Mouse (Mus musculus) forebrain, embryonic 10.5 days (tissue): Measurements from ENCODE around the gene 5730522E02Rik. TPM values are rescaled to one million over a fixed set of nuclear protein-coding genes. Genes with fewer than 3 reads are reported as not detected.

Experiments used
- DNase-seq: peaks from one replicate; pipeline ENCODE4 v3.0.0-alpha.2; 2017; ENCODE audit warnings: low spot score; ENCODE audit errors: extremely low spot score
- H3K27ac ChIP-seq: fragments of 300-500 bp; sonication (generic); 2 replicates; pipeline ENCODE4 v1.5.1; 2016; ENCODE audit warnings: mild to moderate bottlenecking
- H3K27me3 ChIP-seq: fragments of 300-500 bp; sonication (generic); 2 replicates; pipeline ENCODE4 v1.6.1; 2016; ENCODE audit warnings: mild to moderate bottlenecking; ENCODE audit not compliant: poor library complexity, severe bottlenecking
- H3K36me3 ChIP-seq: fragments of 300-500 bp; sonication (generic); replicated peaks from 2 replicates; pipeline ENCODE4 v1.6.1; 2016; ENCODE audit warnings: mild to moderate bottlenecking, moderate library complexity
- H3K4me1 ChIP-seq: fragments of 300-500 bp; sonication (generic); 2 replicates; pipeline ENCODE4 v1.6.1; 2016
- H3K4me3 ChIP-seq: fragments of 300-500 bp; sonication (generic); 2 replicates; pipeline ENCODE4 v1.5.1; 2016; ENCODE audit warnings: mild to moderate bottlenecking, moderate library complexity
- H3K9me3 ChIP-seq: fragments of 300-500 bp; sonication (generic); 2 replicates; pipeline ENCODE4 v1.6.1; 2016; ENCODE audit warnings: mild to moderate bottlenecking, moderate library complexity
- WGBS: fragments of 180-500 bp; shearing (Covaris S2); methylation state at CpG from one replicate; pipeline ENCODE4 v1.1.7; 2016; 5-methylcytosine and 5-hydroxymethylcytosine counted together
- polyA plus RNA-seq: library from polyadenylated mRNA; unstranded; fragments of >200 nt; fragmentation: Nextera tagmentation; extraction: Ambion mirVana; gene quantifications from 2 replicates; pipeline ENCODE4 v1.2.1, GENCODE M21; 2016

The 5730522E02Rik gene
- polyA plus RNA-seq, 1 experiment from 2014 or later = 4.9 TPM

GRCm38 (mm10) chr11:25670018-25670417, 540.5 kb downstream of the 5730522E02Rik start:
- WGBS = 73% methylated on average over 4 of the region's 4 CpGs
- no peaks in the 10 kb centered on the region for H3K27me3 ChIP-seq
- no peaks in the 10 kb centered on the region for H3K36me3 ChIP-seq
- H3K4me1 ChIP-seq = peaks cover 3% of the 10 kb centered on the region
- no peaks in the 10 kb centered on the region for H3K9me3 ChIP-seq
- H3K27ac ChIP-seq = no peak overlapping the region
- H3K4me3 ChIP-seq = no peak overlapping the region
- no peak for DNase-seq

GRCm38 (mm10) chr11:25664562-25665104, 545.9 kb downstream of the 5730522E02Rik start:
- Histone ChIP-seq H3K27me3 (no peaks in the 10 kb centered on the region), H3K4me1 (peaks cover 11% of the 10 kb centered on the region), H3K9me3 (no peaks in the 10 kb centered on the region), H3K27ac (no peak overlapping the region), H3K36me3 (no peaks in the 10 kb centered on the region), H3K4me3 (no peak overlapping the region)
- 72% methylated on average over 3 of the region's 3 CpGs for WGBS
- no peak for DNase-seq

GRCm38 (mm10) chr11:25646282-25646681, 564.3 kb downstream of the 5730522E02Rik start:
- 82% methylated on average over 5 of the region's 5 CpGs for WGBS
- Histone ChIP-seq H3K4me1 (peaks cover 18% of the 10 kb centered on the region), H3K36me3 (no peaks in the 10 kb centered on the region), H3K27me3 (peaks cover 14% of the 10 kb centered on the region), H3K27ac (no peak overlapping the region), H3K9me3 (no peaks in the 10 kb centered on the region), H3K4me3 (no peak overlapping the region)
- no peak for DNase-seq

- no peaks in the 10 kb centered on the region for H3K36me3 ChIP-seq
- H3K4me1 ChIP-seq = peaks cover 25% of the 10 kb centered on the region
- WGBS = 57% methylated on average over 22 of the region's 22 CpGs
- peak overlapping the region; percentile 34 for H3K4me3 ChIP-seq
- no peak overlapping the region for H3K27ac ChIP-seq
- H3K9me3 ChIP-seq = no peaks in the 10 kb centered on the region
- peaks cover 14% of the 10 kb centered on the region for H3K27me3 ChIP-seq
- DNase-seq = no peak
Measured at GRCm38 (mm10) chr11:25644767-25645622, 565.6 kb downstream of the 5730522E02Rik start.

GRCm38 (mm10) chr11:25606886-25607285, 603.7 kb downstream of the 5730522E02Rik start:
- Histone ChIP-seq H3K9me3 (no peaks in the 10 kb centered on the region), H3K27me3 (peaks cover 18% of the 10 kb centered on the region), H3K27ac (no peak overlapping the region), H3K4me3 (no peak overlapping the region), H3K36me3 (no peaks in the 10 kb centered on the region), H3K4me1 (peaks cover 11% of the 10 kb centered on the region)
- DNase-seq = no peak
- WGBS = 36% methylated on average over 2 of the region's 2 CpGs

GRCm38 (mm10) chr11:25600030-25600429, 610.5 kb downstream of the 5730522E02Rik start:
- Histone ChIP-seq H3K4me1 (peaks cover 12% of the 10 kb centered on the region), H3K36me3 (no peaks in the 10 kb centered on the region), H3K27ac (no peak overlapping the region), H3K4me3 (no peak overlapping the region), H3K9me3 (no peaks in the 10 kb centered on the region), H3K27me3 (no peaks in the 10 kb centered on the region)
- 84% methylated on average over 5 of the region's 5 CpGs for WGBS
- DNase-seq = no peak

GRCm38 (mm10) chr11:25595303-25595702, 615.3 kb downstream of the 5730522E02Rik start:
- Histone ChIP-seq H3K36me3 (no peaks in the 10 kb centered on the region), H3K4me1 (peaks cover 32% of the 10 kb centered on the region), H3K9me3 (no peaks in the 10 kb centered on the region), H3K27ac (no peak overlapping the region), H3K27me3 (peaks cover 6% of the 10 kb centered on the region; the same call in 1 of the 2 replicates), H3K4me3 (no peak overlapping the region)
- 36% methylated on average over 6 of the region's 6 CpGs for WGBS
- DNase-seq = no peak

GRCm38 (mm10) chr11:25594780-25595179, 615.8 kb downstream of the 5730522E02Rik start:
- Histone ChIP-seq H3K27ac (no peak overlapping the region), H3K36me3 (no peaks in the 10 kb centered on the region), H3K4me1 (peaks cover 29% of the 10 kb centered on the region), H3K27me3 (peaks cover 6% of the 10 kb centered on the region; the same call in 1 of the 2 replicates), H3K9me3 (no peaks in the 10 kb centered on the region), H3K4me3 (no peak overlapping the region)
- WGBS = 78% methylated on average over 3 of the region's 3 CpGs
- no peak for DNase-seq

- no peak overlapping the region for H3K4me3 ChIP-seq
- H3K27ac ChIP-seq = peak overlapping the region; percentile 60; the same call in 1 of the 2 replicates
- no peaks in the 10 kb centered on the region for H3K36me3 ChIP-seq
- peaks cover 26% of the 10 kb centered on the region for H3K4me1 ChIP-seq
- peaks cover 6% of the 10 kb centered on the region; the same call in 1 of the 2 replicates for H3K27me3 ChIP-seq
- no peaks in the 10 kb centered on the region for H3K9me3 ChIP-seq
- DNase-seq = no peak
- 3% methylated on average over 3 of the region's 3 CpGs for WGBS
Measured at GRCm38 (mm10) chr11:25592268-25592667, 618.3 kb downstream of the 5730522E02Rik start.

GRCm38 (mm10) chr11:25590215-25590614, 620.3 kb downstream of the 5730522E02Rik start:
- Histone ChIP-seq H3K4me3 (no peak overlapping the region), H3K9me3 (no peaks in the 10 kb centered on the region), H3K27me3 (peaks cover 6% of the 10 kb centered on the region; the same call in 1 of the 2 replicates), H3K36me3 (no peaks in the 10 kb centered on the region), H3K4me1 (peaks cover 22% of the 10 kb centered on the region), H3K27ac (no peak overlapping the region)
- no peak for DNase-seq
- 85% methylated on average over 4 of the region's 4 CpGs for WGBS

- 61% methylated on average over 1 of the region's 1 CpGs for WGBS
- peaks cover 6% of the 10 kb centered on the region; the same call in 1 of the 2 replicates for H3K27me3 ChIP-seq
- H3K27ac ChIP-seq = no peak overlapping the region
- no peaks in the 10 kb centered on the region for H3K9me3 ChIP-seq
- peaks cover 17% of the 10 kb centered on the region for H3K4me1 ChIP-seq
- DNase-seq = no peak
- H3K36me3 ChIP-seq = no peaks in the 10 kb centered on the region
- H3K4me3 ChIP-seq = no peak overlapping the region
Measured at GRCm38 (mm10) chr11:25589509-25589908, 621.1 kb downstream of the 5730522E02Rik start.

- Histone ChIP-seq H3K4me1 (peaks cover 8% of the 10 kb centered on the region; the same call in 1 of the 2 replicates), H3K27ac (no peak overlapping the region), H3K36me3 (no peaks in the 10 kb centered on the region), H3K27me3 (no peaks in the 10 kb centered on the region), H3K9me3 (no peaks in the 10 kb centered on the region), H3K4me3 (no peak overlapping the region)
- WGBS = 96% methylated on average over 9 of the region's 9 CpGs
- DNase-seq = no peak
Measured at GRCm38 (mm10) chr11:25574129-25574465, 636.5 kb downstream of the 5730522E02Rik start.
